Mouse (Mus musculus): ENCODE data around the gene Tmem217. TPM values are rescaled to one million over a fixed set of nuclear protein-coding genes. Genes with fewer than 3 reads are reported as not detected.

Tmem217 gene
- 0.14 and 0.21 TPM in 2 replicates for polyA plus RNA-seq (2012; rRNA removed)

DNA sequence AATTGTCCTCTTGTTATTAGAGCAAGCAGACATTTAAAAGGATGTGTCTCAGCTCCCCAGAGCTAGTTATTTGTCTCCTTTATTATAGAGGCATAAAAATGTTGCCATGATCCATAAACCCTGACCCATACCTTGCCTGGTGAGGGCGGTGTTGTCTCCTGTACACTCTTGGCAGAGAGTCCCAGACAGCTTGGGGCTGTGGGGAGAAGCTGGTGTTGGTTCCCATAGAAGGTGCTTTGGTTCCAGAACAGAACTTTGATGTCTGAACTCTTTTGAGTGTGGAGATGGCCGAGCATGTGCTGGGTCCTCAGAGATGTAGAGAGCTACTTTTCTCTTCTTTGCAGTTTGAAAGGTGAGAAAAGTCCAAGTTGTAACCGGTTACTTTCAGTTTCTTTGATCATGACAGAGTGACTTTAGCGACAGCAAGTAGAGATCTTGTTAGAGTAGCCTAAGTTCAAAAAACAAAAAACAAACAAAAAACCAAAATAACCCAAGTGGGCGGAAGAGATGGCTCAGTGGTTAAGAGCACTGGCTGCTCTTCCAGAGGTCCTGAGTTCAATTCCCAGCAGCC, at the start of gene Tmem217:
Tmem217 (minus strand) TSS at position 224 of the 571 bp plus-strand sequence.
- no peak for DNase-seq (ENCODE audit: low spot score)

DNA sequence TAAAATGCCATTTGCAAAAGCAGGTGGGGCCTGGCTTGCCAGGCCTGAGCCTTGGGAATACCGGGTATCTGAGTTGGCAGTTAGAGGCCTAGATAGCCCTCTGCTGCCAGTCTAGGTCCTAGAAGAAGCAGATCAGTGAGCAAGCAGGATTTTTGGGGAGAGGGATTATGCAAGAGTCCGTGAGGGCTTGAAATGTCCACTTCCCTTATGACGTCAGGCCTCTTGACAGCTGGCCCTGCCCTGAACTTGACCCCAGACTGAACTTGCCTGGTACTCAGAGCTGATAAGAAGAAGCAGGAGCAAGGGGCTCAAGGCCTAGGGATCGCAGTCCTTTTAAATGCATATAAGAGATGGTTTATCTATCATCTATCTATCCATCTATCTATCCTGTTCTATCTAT, 49.2 kb upstream of the Tmem217 start:
- no peak for DNase-seq (ENCODE audit: low spot score)

- DNase-seq (ENCODE audit: low spot score): no peak
Measured at GRCm38 (mm10) chr17:29599537-29599936, 47.4 kb upstream of the Tmem217 start.

DNA sequence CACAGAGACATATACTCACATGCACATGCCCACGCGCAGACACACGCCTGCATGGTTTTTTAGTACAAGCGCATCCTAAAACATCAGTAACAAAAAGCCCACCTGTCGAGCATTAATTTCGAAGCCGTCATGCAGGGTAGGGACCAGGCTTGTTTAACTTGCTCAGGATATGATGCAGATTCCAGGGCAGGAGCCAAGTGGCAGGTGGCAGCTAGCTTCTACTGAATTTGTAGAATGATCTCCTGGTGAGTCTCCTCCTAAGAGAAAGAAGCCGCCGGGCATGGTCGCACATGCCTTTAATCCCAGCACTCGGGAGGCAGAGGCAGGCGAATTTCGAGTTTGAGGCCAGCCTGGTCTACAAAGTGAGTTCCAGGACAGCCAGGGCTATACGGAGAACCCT, 46.9 kb upstream of the Tmem217 start:
- DNase-seq (ENCODE audit: low spot score): no peak

DNA sequence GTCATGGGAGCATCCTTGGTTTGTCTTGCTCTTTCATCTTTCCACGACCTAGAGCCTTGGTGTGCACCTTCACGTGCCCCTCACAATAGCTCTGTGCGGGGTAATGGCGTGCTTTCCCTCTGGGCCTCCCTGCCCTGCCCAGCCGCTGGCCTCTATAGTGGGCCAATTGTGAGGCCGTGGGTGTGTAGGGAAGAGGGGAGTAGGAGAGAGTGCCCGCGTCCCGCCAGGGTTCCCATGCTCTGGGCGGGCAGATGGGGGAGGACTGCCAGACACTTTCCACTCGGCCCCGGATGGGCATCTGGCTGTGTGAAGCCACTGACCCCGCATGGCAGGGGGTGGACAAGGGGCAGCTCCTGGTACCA, 44.6 kb upstream of the Tmem217 start:
- no peak for DNase-seq (ENCODE audit: low spot score)

DNA sequence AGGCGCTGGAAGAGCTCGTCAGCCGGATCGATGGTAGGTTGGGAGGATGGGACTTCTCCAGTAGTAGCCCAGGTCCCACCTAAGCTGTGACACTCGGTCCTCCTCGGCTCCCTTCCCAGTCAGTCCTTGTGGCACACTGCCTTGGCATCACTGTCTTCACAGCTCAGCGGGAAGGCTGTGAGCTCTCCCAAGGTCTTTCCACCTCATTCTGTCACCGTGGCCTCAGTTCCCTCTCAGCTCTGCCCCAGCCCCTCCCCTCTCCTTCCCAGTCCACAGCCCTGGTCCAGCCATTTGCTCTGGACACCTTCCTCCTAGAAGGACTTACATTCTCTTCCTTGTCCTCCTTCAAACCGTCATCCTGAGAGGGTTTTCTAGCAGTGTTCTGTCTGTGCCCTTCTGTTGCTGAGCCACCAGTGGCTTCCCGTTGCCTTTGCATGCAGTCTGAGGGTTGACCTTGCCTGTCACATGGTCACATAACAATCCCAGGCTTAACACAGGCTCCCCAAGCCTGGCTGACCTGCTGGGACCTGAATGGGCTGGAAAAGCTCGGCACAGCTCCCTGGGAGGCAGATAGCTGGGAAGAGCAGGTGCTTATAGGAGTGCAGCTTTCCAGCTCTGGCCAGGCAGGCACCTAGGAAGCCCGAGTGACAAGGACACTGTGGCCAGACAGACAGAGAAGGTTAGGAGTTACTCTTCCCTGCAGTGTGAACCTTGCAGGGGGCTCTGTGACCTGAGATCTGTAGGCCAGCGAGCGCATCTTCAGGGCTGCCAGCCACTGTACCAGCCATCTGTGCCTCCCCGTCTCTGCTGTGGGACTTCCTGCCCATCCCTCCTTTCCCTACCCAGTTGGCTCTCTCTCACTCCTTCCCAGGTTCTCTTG, 43.9 kb upstream of the Tmem217 start:
- DNase-seq (ENCODE audit: low spot score): no peak

DNA sequence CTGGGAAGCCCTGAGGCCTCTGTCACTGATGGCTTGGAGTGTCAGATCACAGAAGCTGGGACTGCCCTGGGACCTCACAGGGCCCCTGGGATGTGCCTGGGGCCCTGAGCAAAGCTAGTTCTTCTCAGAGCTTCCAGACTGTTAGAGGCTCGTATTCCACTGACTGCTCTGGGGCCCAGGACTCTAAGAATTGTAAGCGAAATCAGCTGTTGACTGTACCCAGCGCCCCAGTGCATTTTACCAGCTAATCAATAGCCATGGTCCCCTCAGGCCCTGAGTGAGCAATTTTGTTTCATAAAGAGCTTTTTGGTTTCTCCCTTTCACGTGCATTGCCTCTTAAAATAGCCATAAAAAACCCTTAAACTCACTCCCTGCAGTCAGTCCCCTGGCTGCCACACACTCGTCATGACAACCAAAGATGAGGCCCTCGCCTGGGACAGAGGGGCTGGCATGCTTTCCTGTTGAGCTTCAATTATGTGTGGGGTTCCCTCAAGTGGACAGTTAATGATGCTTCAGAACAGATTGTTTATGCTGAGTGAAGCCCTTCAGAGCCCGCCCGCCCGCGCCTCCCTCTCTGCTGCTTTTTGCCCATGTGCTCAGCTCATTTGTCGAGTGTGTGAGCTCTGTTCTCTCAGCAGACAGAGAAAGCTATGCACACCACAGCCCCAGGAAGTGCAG, 37.2 kb upstream of the Tmem217 start:
- DNase-seq (ENCODE audit: low spot score): no peak

DNA sequence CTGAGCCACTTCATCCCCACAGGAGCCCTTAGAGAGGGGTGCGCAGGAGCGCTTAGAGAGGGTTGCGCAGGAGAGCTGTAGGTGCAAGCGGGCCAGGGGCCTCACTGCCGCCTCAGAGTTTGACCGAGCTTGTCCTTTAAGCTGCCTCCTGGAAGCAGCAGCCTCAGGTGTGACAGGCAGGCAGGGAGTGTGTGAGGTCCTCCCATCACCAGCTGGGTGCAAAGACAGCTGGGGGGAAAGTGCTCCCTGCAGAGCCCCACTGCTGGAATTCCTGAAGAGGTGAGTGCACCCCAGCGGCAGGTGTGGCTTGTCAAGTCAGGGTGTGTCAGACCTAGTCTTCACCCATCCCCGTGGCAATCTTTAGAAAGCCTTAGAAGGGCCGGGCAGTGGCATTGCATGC, 34.7 kb upstream of the Tmem217 start:
- no peak for DNase-seq (ENCODE audit: low spot score)

DNA sequence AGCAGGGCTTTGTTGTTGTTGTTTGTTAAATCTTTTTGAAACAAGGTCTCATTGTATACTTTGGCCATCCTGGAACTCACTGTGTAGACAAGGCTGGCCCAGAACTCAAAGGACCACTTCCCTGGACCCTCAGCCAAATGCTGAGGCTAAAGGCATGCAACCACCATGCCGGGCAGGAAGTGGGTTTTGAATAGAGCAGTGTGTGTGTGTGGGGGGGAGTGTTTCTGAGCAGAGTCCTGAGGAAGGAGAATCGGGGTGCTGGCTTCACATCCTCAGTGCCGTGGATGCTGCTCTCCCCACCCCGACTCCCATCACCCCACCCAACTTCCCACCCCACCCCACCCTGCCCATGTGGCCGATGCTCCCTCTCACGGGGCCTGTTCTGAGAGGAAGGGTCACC, 33.3 kb upstream of the Tmem217 start:
- no peak for DNase-seq (ENCODE audit: low spot score)

DNA sequence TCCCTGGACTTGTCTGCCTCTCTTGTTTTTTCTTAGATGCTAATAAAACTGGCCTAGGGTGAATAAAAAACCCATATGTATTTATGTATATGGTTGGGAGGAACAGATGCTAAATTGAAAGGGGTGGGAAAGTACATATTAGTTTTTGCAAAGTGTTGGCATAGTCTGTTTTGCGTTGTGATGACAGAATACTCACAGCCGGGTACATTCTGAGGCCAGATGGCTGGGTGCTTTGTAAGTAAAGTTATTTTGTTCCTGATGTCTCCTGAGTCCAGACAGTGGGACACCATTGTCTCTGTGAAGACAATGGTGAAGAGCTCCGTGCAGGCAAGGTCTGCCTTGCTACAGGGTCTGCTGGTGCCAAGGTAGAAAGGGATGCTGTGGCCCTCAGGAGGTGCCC, 32.6 kb upstream of the Tmem217 start:
- no peak for DNase-seq (ENCODE audit: low spot score)

- no peak for DNase-seq (ENCODE audit: low spot score)
Measured at GRCm38 (mm10) chr17:29584306-29584705, 32.1 kb upstream of the Tmem217 start.

GRCm38 (mm10) chr17:29583569-29583968, 31.4 kb upstream of the Tmem217 start:
- no peak for DNase-seq (ENCODE audit: low spot score)

- DNase-seq (ENCODE audit: low spot score): no peak
Measured at GRCm38 (mm10) chr17:29579579-29580126, 27.5 kb upstream of the Tmem217 start.

DNA sequence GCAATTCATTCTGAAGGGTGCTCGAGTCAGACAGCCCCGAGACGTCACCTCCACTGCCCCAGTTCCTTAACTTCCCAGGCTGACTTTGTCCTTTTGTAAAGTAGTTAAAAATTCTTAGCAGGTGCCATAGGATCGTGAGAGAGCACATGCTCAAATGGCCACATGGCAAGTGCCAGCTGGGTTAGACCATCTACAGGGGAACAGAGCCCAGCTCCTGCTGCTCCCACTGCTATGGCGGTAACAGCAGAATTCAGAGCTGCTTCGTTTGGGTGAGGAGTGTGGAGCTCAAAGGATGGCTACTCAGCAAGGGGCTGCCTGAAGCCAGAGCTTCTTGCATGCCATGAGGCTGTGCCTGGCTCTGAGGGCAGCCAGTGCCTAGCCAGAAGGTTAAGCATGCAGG, 17.6 kb upstream of the Tmem217 start:
- no peak for DNase-seq (ENCODE audit: low spot score)

DNA sequence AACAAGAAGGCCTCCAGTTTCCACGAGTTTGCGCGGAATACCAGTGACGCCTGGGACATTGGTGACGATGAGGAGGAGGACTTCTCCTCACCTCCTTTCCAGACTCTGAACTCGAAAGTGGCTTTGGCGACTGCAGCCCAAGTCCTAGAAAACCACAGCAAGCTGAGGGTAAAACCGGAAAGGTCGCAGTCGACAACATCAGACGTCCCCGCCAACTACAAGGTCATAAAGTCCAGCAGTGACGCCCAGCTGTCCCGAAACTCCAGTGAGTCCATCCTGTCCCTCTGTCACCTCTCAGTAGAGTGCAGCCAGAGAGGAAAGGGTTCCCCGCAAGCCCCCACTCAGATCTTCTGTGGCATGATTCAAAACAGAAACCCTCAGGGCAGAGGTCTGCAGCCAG, 16.2 kb upstream of the Tmem217 start:
- DNase-seq (ENCODE audit: low spot score): no peak

GRCm38 (mm10) chr17:29565521-29565920, 13.3 kb upstream of the Tmem217 start:
- no peak for DNase-seq (ENCODE audit: low spot score)

DNA sequence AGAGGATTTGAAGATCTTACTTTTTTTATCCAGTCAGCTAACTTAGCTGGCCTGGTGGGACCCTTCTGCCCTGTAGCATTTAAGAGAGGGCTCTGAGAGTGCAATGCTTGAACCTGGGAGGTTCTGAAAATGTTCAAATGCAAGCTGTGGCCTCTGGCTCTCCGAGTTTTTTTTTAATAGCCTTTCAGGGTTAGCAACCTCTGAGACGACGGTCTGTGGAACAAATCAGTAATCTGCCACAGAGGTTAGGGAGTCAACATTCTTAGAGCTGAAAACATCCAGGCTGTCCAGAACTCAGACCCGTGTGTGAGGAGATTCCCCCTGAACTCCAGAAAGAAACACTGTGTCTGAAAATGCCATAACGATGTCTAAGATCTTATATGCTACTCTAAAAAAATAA, 6.3 kb upstream of the Tmem217 start:
- DNase-seq (ENCODE audit: low spot score): no peak

DNA sequence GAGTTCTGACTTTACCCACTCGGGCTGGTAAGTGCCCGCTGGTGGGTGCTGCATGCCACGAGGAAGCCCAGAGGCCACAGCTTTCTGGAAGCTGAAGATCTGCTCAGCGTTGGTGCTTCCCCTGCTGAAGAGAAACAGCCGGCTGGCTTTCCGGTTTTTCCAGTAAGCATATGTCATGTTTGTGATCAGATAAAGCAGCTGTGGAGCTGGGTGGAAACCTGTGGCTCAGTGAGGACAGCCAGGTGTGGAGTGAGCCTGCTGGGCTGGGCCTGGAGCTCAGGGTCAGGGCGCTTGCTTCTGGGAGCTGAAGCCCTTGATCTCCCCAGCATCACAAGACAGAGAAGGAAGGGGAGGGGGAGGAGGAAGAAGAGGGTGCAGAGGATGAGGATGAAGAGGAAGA, 4.7 kb upstream of the Tmem217 start:
- no peak for DNase-seq (ENCODE audit: low spot score)

- DNase-seq (ENCODE audit: low spot score): no peak
Measured at GRCm38 (mm10) chr17:29556456-29556855, 4.3 kb upstream of the Tmem217 start.

- no peak for DNase-seq (ENCODE audit: low spot score)
Measured at GRCm38 (mm10) chr17:29554176-29554575, 2.0 kb upstream of the Tmem217 start.

DNA sequence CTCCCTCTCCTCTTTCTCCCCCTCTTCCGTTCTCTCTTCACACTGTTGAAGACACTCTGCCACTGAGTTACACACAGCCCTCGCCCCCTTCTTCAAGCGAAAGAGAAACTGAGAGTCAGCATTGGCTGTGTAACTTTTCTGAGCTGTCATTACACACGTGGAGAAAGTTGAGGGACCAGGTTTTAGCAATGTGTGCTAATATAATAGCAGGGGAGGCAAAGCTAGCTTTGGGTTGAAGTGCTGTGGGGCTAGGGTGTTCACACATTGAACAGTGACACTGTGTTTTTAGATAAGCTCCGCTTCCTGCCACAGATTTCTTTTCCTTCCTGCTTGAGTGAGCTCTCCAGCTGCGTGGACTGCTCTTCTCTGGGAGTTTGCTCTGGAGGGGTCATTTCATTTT, 1.2 kb downstream of the Tmem217 start:
- no peak for DNase-seq (ENCODE audit: low spot score)

DNA sequence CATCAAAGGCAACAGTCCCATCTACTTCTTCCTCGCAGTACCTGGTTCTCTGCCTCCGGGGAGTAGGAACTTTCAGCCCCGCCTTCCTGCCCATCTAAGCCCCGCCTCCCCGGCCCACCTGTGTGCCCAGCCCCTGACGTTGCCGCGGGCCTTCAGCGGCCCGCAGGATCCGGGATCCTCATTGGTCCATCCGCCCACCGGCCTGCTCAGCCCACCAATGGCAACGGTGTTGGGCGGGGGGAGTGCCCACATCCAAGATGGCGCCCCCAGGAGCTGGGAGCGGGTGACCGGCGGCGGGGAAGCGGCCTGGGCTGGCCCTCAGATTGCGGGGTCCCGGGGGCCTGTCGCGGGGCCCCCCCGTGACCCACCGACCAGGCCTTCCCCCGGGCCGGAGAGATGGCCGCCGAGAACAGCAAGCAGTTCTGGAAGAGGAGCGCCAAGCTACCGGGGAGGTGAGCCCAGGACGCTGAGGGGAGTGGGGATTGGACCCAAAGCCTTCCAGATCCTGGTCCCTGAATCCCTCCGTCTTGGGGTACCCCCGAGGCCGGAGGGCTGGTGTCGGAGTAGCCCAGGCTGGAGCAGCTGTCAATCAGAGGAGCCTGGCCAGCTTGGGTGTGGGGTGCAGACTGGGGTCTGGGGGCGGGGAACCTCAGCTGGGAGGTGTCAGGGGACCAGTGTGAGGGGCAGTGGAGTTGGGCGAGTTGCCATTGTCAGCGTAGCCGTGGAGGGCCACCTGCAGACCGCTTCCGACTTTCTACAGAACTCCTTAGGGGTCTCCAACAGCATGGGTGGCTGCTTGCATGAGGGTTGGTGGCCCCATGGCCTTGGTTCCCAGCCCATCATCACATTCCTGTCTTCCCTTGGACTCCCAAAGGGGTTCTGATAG, 2.4 kb downstream of the Tmem217 start, which contains the start of the genes Gm17657 and Tbc1d22b:
Gm17657 (minus strand) TSS at position 96 of the 886 bp plus-strand sequence.
Tbc1d22b (plus strand) TSS at position 243 of the 886 bp plus-strand sequence.
- peak; percentile 86 for DNase-seq (ENCODE audit: low spot score)
